Mouse (Mus musculus): ENCODE data around the gene Il19.

The Il19 gene

DNA sequence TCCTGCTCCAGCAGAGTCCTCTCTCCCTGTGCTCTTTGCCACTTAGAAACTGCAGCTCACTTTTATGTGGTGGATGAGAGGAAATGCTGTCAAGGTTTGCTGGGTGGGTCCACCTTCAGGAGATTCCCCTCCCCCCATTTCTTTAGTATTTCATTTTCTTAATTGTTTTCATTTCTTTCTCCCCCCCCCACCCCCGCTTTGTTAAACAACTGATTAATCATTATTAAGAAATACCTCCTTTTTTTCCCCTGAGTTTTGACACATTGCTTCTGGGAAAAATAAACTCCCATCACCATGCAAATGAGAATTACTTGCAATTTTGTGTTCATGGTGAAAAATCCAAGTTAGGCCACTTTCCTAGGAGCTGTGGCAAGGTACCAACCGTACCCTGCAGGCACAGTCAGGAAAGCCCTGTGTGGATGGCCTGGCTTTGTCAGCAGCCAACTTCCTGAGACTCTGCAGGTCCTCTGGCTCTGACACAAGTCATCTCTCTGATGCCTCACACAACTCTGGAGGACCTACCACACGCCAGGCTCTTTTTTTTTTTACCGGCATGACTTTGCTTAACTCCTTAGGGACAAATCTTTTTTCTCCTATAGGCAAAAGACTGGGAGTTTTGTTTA lies at the start of gene Il19:
Gene Il19 (minus strand): TSS at position 51 of the 623 bp plus-strand sequence.
- DNase-seq (ENCODE audit: low spot score), result no peak

DNA sequence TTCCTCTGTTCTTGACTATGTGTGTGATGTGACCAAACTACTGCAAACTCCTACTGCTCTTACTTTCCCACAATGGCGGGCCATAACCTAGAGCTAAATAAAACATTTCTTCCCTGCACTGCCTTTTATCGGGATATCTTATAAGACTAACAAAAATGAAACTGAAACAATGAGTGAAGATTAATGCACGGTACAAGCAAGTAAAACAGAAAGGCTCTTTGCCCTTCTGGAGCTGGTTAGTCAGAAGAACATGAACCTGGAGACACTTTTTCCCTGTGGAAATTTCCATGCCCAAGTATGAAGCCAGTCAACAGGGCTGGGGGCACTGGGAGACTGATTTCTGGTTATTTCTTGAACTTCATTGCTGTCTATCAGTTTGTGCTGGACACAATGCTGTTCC lies 49.4 kb upstream of the Il19 start:
- no peak for DNase-seq (ENCODE audit: low spot score)

DNA sequence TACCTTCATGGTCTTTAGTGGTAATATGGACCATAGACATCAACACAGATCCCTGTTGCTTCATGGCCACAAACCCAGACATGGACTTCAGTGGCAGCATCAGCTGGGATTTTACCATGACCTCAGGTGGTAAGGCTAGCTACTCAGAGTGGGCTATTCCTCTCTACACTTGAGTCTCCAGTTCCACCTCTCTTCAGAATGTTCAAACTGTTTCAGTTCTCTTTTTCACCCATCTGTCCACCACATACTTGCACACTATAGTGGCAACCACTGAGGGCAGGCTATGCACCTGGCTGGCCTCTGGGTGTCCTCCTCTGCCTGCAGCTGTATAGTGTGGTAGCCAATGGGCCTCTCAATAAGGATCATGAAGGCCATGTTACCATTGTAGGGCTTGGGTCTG lies 47.5 kb upstream of the Il19 start:
- DNase-seq (ENCODE audit: low spot score), result no peak

DNA sequence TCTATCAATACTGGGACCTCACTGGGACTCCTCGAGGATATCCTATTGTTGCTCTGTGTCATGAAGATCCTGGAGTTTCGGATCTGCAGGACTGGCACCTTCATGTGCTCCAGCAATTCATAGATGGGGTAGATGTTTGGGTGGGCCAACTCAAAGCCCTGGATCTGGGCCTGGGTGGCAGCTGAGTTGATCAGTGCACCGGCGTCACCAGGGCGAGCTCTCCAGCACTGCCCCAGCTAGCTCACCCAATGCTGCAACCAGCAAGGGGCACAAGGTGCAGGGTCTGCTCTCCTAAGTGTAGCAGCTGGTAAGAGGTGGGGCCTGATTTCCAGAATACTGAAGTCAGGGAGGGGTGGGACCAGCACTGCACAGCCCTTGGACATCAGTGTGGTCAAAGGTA lies 47.1 kb upstream of the Il19 start:
- no peak for DNase-seq (ENCODE audit: low spot score)

DNA sequence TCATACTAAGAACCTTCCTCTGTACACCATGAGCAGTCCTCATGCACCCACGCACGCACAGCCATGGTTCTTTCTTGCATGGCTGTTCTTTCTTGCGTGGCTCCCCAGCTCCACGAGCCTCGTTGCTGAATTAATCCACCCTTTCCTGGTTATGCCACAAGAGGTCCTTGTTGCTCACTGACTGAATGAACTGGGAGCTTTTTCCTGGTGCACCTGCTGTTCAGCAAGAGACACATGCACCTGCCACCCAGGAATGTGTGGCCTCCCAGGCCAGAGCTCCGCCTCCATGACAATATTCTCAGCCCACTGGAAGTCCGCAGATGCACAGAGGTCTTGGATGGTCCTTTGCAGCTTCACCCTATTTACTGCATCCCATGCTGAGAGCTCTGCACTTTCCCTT lies 44.5 kb upstream of the Il19 start:
- no peak for DNase-seq (ENCODE audit: low spot score)

DNA sequence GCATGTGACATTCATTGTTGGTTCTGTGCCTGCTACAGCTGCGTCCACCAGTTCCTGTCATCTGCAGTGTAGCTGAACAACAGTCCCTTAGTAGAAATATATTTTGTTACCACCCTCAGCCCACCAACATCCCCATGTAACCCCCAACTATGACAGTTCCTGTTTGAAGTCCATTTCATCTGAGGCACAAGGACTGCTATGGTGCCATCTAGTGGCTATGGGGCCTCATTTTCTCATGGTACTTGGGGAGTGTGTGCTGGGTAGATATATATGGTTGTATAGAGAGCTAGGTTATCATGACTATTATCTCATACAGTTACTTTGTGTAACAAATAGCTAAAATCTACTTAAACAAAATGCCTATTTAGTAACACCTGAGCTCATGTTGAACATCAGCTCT lies 39.5 kb upstream of the Il19 start:
- DNase-seq (ENCODE audit: low spot score), result no peak

DNA sequence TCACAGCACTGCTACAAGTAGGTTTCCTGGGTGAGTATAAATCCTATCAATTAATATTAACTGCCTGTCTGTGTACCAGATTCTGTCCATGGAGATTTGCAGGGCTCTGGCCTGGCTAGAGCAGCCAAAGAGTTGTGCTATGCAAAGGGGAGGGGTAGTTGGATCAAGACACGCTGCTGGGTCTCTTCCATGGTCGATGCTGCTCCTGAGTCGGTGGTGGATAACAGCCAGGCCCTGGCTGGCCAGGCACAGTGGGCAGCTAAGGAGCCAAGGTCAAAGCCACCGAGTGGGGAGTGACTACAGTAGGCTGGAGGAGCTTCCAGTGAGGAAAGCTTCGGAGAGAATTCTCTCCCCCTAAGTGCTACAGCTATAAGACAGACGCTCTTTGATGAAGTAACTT lies 24.0 kb upstream of the Il19 start:
- no peak for DNase-seq (ENCODE audit: low spot score)

DNA sequence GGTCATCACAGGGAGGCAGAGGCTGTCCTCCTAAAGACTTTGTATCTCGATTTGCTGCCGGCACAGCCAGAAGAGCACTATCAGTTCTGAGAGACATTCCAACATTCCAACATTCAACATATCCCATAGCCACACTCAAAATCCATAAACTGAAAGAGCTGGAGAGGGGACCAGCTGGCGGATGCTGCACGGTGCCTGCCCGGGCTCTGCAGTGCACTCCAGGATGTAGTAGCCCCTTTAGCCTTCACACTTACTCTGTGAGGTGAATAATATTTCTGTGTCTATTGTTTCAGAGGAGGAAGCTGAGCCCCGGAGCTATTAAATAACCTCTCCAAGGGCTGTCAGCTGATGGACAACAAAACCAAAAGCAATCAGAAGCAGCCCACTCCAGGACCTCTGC lies 7.0 kb upstream of the Il19 start:
- no peak for DNase-seq (ENCODE audit: low spot score)

DNA sequence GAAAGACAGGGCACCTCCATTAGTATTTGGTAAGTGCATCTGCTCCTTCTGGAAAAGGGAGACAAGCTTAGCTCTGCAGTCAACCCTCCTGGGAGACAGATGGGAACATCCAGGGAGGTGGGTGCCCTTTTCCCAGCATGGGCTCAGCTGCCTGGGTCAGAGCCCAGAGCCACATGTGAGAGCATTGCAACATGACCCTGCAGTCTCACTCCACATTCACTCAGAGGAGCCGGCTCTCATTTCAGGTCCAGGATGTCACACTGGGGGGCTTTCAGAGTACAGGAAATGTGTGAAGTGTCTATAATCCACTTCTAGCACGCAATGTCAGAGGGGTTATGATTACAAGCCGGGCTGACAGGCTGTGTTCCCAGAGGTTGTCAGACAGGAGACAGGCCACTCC lies 1.9 kb upstream of the Il19 start:
- DNase-seq (ENCODE audit: low spot score), result no peak

DNA sequence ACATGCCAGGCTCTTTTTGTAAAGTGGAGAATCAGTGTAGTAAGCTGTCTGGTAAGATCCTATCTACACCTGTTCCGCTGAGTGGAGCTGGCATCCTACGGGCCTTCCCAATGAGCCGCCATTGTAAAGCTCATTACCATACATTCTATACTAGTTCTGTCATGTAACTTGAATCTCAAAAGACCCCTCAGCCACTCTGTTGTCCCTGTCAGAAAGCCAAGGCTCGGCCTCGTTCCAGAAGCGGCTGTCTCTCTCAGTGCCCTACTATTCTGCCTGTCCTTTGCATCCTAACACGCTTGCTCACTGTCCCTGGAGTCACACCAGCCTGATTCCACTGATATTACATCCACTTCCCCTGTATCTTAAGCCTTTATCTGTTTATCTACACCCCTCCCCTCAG lies 1.7 kb downstream of the Il19 start:
- no peak for DNase-seq (ENCODE audit: low spot score)

DNA sequence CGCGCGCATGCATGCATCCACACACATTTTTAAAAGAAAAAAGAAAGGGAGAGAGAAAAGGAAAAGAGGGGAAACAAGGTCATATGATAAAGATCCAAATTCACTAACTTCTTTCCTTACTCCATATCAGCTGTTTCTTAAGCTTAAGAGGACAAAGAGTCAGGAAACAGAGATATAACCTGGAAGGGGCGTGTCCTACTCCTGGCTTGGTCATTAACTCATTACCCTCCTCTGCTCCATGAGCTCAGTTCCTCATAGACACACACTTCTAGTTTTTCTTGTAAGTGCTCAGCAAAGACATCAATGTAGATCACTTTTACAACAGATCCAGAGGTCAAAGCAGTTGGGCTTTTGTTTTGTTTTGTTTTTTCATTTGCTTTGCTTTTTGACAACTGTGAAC lies 2.7 kb downstream of the Il19 start:
- DNase-seq (ENCODE audit: low spot score), result no peak

DNA sequence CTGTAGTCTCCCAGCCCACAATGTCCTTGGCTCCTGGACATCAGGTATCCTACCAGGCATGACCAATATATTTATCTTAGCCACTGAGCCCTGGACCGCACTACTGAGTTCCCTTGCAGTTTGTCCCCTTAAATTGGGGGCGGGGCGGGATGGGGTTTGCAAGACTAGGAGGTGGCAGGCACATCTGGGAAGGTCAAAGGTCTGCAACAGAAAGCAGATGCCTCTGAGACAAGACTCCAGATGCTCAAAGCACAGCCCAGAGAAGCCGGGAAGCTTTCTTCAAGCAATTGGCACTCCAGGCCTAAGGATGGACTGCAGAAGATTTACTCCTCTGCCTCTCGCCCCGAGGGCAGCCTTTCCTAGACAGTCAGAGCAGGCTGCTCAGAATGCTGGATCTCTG lies 3.6 kb downstream of the Il19 start:
- DNase-seq (ENCODE audit: low spot score), result no peak

DNA sequence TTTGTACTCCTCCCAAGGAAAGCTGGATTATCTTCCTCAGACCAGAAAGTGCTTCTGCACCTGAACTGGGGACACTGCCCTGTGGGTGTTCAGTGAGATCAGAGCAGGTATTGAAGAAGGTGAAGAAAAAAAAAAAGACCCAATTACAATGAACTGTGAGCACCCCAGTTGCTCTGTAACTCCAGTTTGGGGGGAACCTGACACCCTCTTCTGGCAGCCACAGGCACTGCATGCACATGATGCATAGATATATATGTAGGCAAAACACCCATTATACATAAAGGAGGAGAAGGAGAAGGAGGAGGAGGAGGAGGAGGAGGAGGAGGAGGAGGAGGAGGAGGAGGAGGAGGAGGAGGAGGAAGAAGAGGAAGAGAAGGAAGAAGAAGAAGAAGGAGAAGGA lies 13.4 kb downstream of the Il19 start:
- DNase-seq (ENCODE audit: low spot score), result no peak

DNA sequence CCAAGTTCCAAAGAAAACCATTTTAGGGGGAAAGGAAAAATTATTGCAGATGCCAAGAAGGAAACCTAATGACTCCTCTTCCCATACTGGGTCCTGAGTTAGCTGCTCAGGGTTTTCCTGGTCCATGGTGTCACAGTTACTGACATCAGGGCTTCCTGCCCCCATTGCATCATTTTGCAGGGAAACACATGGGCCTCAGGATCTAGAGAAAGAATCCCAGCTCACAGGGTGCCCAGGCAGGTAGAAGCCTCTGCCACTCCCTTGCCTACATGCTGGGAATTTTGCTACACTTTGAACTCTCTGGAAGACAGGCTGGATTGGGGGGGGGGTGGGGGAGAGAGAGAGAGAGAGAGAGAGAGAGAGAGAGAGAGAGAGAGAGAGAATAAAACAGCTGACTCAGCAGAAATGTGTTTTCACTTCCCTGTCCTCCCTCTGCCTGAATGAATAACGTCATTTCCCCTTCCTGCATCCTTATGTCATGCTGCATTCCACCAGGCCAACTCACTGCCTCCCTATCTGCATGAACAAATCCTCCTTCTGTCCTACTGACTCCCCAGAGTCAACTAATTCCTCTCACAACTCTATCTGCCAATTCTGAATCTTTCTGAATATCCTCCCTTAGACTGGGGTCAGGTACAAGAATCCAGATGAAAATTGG lies 21.5 kb downstream of the Il19 start:
- no peak for DNase-seq (ENCODE audit: low spot score)

DNA sequence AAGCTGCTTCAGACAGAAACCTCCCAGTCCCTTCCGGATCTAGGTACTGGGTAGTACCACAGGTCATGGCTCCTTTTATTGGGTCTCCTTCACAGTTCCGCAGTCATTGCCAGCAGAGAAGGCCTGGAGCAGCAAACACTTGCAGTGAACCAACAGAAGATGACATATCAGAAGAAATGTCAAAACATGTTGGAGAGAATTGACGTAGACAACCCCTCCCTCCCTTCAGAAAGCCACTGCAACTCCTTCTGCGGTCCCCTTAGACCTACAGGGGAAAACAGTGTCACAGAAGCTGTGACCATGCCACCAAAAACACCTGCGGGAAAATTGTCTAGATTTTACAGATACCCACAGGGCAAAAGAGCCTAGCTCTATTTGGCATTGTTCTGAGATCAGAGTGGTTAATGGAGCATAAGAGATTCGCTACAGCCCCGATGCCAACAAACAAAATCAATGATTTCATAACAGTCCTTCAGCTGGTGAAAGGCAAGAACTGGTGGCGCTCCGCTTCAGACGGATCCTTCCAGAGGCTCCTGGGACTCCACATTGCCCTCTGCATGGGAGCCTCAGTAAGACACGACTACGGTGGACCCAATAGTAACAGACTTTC lies 28.4 kb downstream of the Il19 start, which contains the start of gene Il20:
Gene Il20 (minus strand): TSS at position 51 of the 610 bp plus-strand sequence.
- no peak for DNase-seq (ENCODE audit: low spot score)

DNA sequence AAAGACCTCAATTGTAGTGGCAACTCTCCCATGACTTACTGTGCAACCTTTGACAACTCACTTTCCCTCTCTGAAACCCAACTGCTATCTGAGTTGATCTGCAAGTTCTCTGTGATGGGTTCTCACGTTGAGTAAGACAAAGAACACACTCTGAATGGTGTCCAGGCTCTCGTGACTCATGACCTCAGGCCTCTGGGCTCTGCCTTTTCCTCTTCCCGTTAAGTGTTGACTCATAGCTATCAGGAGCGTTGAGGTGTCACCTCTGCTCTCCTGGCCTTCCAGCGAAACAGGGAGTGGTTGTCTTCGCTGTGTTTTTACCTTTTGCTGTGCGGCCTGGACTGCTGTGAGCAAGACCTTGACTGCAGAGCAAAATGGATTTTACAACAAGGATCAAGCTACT lies 37.4 kb downstream of the Il19 start:
- DNase-seq (ENCODE audit: low spot score), result no peak

DNA sequence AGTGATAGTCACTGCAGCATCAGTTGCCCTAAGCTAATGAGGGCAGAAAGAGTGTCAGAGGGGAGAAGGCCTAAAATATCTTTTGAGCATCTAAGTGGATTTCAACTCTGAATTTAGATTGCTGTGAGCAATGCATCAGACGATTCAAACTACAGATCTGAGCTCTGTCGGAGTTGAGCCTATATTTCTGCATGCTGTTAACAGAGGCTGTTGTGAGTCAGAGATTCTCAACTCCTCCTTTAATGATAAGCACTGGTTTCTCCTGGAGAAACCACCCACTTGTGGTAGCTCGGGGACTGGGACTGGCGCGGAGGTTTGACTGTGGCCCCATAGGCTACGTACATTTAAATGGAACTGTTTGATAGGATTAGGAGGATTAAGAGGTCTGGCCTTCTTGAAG lies 45.4 kb downstream of the Il19 start:
- no peak for DNase-seq (ENCODE audit: low spot score)

DNA sequence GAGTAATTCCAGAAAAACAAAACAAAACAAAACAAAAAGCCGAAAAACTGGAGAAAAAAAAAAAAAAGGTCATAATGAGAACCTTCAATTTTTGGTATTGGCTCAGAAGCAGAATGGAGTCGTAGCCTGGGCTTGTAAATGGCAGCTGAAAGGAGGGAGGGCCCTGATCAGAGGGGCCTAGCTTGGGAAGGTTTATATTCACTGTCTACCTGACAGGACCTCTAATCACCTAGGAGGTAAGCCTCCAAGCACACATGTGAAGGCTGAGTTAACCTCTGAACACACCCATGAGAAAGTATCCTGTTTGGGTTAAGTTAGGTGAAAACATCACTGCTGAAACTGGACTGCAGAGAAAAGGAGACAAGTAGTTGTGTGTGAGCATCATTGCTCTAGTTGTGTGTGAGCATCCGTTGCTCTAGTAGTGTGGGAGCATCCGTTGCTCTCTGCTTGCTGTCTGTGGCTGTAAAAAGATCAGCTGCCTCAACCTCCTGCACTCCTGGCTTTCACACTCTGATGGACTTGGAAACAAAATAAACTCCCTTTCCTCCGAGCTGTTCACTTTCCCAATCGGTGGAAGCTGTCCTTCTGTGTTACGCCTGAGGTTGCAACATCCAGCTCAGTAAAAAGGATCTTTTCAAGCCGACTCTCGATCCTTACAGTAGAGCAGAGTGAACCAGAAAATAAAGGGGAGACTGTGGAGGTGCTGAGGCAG lies 46.4 kb downstream of the Il19 start:
- DNase-seq (ENCODE audit: low spot score), result no peak

DNA sequence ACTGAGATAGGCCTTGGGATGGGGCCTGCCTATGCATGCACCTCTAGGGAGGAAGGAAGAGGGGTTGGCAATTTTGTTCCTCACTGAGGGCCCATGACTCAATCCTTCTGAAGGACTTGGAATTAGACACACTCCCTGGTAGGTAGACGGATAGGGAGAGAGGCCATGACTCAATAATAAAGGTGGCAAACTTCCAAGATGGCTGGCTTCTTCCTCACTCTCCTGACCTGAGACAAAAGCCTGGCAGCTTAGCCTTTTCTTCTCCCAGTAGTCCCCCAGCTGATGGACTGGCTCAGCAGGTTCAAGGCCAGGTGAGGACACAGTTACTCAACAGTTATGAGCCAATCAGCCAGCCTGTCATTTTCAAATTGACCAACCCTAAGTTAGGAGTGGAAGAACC lies 47.5 kb downstream of the Il19 start:
- no peak for DNase-seq (ENCODE audit: low spot score)

DNA sequence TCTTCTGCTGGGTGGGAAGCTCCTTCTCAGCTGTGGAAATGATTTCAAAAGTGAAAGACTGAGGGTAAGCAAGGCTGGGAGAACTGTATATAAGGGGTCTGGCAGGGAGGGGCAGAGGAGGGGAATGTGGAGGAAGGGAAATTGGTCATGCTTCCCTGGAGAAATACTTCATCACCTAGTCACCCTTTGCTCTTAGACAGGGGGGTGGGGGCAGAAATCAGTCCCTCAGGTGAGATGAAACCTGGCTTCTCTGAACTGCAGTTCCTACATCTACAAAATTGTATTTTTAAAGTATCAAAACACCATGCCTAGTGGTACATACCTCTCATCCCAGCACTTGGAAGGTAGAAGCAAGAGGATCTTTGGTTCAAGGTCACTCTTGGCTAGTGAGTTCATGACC lies 52.6 kb downstream of the Il19 start, which contains the start of gene Il24:
Gene Il24 (minus strand): TSS at position 101 of the 400 bp plus-strand sequence.
- DNase-seq (ENCODE audit: low spot score), result no peak

DNA sequence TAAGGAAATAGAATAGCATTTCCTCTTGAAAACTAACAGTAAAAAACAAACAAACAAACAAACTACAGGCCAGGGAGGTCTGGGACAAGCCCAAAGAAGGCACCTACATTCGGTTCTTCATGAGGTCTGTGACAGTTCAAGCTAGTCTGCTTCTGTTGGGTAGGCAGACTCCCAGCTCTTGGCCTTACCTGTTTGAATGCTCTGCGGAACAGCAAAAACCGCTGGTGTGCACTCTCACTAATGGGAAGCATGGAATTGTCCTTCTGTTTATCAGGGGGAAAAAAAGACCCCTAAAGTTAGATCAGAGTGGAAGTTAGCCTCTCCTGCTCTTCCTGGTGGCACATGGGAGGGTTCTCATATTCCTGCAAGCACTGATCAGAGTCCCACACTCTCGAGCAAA lies 56.8 kb downstream of the Il19 start:
- DNase-seq (ENCODE audit: low spot score), result peak; percentile 8
